Mouse (Mus musculus) frontal cortex, postnatal 14 days (tissue): ENCODE results near the gene Car5a.

Experiments
- DNase-seq, 2 experiments: peaks; one replicate each; pipeline ENCODE4 v3.0.0; 2022; ENCODE audit warnings: low spot score in 2 of 2

Car5a gene

DNA sequence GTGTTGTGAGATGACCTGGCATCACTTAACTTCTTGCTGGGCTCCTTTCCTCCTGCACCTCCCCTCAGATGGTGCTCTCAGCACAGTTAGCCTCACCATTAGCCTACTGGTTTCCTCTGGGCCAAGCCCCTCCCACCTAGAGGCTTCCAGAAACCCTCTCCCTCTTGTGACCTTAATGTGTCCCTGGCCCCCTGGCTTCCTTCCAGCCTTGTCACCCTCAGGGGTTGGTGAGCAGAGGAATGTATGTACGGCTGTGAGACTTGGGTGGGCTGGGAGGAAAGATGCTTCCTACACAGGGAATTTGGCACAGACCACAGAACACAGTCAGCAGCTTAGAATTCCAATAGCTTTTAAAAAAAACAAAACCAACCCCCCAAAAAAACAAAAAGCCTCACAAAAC lies 63.9 kb downstream of the Car5a start:
- DNase-seq: no peak

- no peak for DNase-seq
These were observed 65.0 kb downstream of the Car5a start for GRCm38 (mm10) chr8:121879712-121880111.

GRCm38 (mm10) chr8:121877828-121878480 lies 66.8 kb downstream of the Car5a start:
- no peak for DNase-seq

- no peak for DNase-seq
These were observed 67.5 kb downstream of the Car5a start for GRCm38 (mm10) chr8:121877212-121877611.

DNA sequence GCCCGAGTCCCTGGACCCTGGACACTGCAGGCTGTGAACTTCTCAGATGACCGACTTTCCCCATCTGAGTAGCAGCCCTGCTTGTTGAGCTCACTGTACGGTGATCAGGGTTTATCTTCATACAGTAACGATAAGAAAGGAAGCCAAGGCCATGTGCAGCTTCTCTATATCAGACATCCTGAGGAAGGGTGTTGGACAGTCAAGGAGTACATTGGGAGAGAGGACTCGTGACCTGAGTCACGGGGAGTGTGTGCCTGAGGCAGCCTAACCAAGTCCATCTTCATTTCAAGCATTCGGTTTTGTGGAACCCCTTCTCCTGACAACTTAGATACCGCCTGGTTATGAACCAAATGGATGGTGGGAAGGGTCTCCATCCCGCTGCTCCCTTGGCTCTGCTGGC lies 69.2 kb downstream of the Car5a start:
- DNase-seq: no peak

GRCm38 (mm10) chr8:121875045-121875444 lies 69.7 kb downstream of the Car5a start:
- no peak for DNase-seq

DNA sequence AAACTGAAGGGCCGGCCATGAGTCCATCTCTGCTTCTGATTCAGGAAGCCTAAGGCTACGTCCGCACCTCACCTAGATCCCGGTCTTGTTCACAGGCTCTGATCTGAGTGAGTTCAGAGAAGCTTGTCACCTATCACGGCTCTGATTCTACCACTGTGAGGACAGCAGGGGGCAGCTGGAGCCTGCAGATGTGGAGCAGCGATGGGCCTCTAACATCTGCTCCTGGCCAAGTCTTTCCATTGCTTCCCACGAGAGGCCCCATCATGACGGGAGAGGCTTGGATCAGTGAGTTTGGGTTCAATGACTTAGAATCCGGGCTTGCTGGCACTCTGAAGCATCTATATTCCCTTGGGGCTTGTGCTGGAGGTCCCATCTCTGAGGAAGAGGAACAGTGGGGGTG lies 70.7 kb downstream of the Car5a start:
- DNase-seq: no peak

GRCm38 (mm10) chr8:121871833-121872440 lies 72.8 kb downstream of the Car5a start:
- no peak for DNase-seq

GRCm38 (mm10) chr8:121870190-121870589 lies 74.5 kb downstream of the Car5a start:
- no peak for DNase-seq

- DNase-seq: no peak
These were observed 75.8 kb downstream of the Car5a start for GRCm38 (mm10) chr8:121868896-121869295.

DNA sequence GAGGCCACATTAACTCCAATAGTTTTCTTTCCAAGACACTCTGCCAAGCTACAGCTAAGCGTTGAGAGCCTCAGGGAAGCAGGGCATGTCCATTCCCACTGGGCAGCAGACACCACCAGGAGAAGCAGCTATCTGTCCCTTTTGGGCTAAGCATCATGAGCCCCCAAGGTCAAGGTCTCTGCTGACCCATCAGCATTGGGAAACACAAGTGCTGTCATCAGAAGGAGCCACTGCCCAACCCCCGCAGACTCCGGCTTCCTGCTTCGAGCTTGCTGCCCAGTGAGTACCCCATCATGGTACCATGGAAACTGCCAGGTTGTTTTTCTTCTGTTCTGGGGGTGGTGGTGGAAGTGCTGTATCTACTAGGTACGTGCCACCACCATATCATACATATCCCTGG lies 76.5 kb downstream of the Car5a start:
- DNase-seq: no peak
